Mouse (Mus musculus) MEL (cell line): ENCODE results near the gene Vwa5b2. TPM values are rescaled to one million over a fixed set of nuclear protein-coding genes. Genes with fewer than 3 reads are reported as not detected.
A peak's percentile ranks its signal among the peaks of the same experiment; 100 is the strongest.

Experiments
- DNase-seq: peaks from one replicate; pipeline ENCODE4 v3.0.0; 2011; ENCODE audit warnings: low read depth, low spot score
- H3K27ac ChIP-seq: 2 replicates; pipeline ENCODE4 v1.5.1; 2012; ENCODE audit warnings: low read depth, mild to moderate bottlenecking, control low read depth, low read length, moderate library complexity; ENCODE audit not compliant: control insufficient read depth
- H3K27me3 ChIP-seq, 2 experiments: fragments of 150-350 bp in 1 of 2; sonication (generic) in 1 of 2; 2 replicates each; pipeline ENCODE4 v1.6.1; 2012; ENCODE audit warnings: low read length in 2 of 2, mild to moderate bottlenecking in 2 of 2, improper control_type of control experiment in 1 of 2, moderate library complexity in 1 of 2; ENCODE audit not compliant: insufficient read depth in 2 of 2, control insufficient read depth in 1 of 2
- H3K36me3 ChIP-seq, 2 experiments: 2 replicates each; pipeline ENCODE4 v1.6.1; 2012 to 2014; ENCODE audit warnings: low read length in 2 of 2, improper control_type of control experiment in 1 of 2, inconsistent platforms in 1 of 2, mild to moderate bottlenecking in 1 of 2; ENCODE audit not compliant: insufficient read depth in 2 of 2, control insufficient read depth in 1 of 2
- H3K4me1 ChIP-seq, 2 experiments: fragments of 150-350 bp in 1 of 2; sonication (generic) in 1 of 2; 2 replicates each; pipeline ENCODE4 v1.6.1; 2012; ENCODE audit warnings: low read length in 2 of 2, improper control_type of control experiment in 1 of 2, mild to moderate bottlenecking in 1 of 2; ENCODE audit not compliant: insufficient read depth in 2 of 2, control insufficient read depth in 1 of 2
- H3K4me3 ChIP-seq, 2 experiments: fragments of 150-350 bp in 1 of 2; sonication (generic) in 1 of 2; 2 replicates each; pipeline ENCODE4 v1.5.1; 2012; ENCODE audit warnings: low read depth in 2 of 2, low read length in 2 of 2, mild to moderate bottlenecking in 2 of 2, moderate library complexity in 2 of 2, control low read depth in 1 of 2, improper control_type of control experiment in 1 of 2; ENCODE audit not compliant: control insufficient read depth in 1 of 2, insufficient read depth in 1 of 2
- H3K79me2 ChIP-seq: 2 replicates; pipeline ENCODE4 v1.6.1; 2012; ENCODE audit warnings: mild to moderate bottlenecking, low read length, moderate library complexity; ENCODE audit not compliant: control insufficient read depth, poor library complexity, insufficient read depth
- H3K9ac ChIP-seq: 2 replicates; pipeline ENCODE4 v1.6.1; 2012; ENCODE audit warnings: low read depth, mild to moderate bottlenecking, control low read depth, low read length, moderate library complexity; ENCODE audit not compliant: control insufficient read depth, poor library complexity, severe bottlenecking
- H3K9me3 ChIP-seq: fragments of 150-350 bp; sonication (generic); replicated peaks from 2 replicates; pipeline ENCODE4 v1.6.1; 2012; ENCODE audit warnings: mild to moderate bottlenecking, low read length, improper control_type of control experiment, moderate library complexity; ENCODE audit not compliant: insufficient read depth
- BHLHE40 ChIP-seq: IDR thresholded peaks from 2 replicates; pipeline ENCODE4 v1.6.1; 2012; ENCODE audit warnings: low read depth, mild to moderate bottlenecking, inconsistent platforms, low read length, improper control_type of control experiment, borderline replicate concordance
- CTCF ChIP-seq, 3 experiments: IDR thresholded peaks in 2 of 3; conservative IDR thresholded peaks in 1 of 3; 2 replicates each; pipeline ENCODE4 v1.5.1; 2011 to 2012; ENCODE audit warnings: low read length in 3 of 3, low read depth in 2 of 3, mild to moderate bottlenecking in 2 of 3, improper control_type of control experiment in 1 of 3, inconsistent platforms in 1 of 3, mixed read lengths in 1 of 3, moderate library complexity in 1 of 3; ENCODE audit not compliant: control insufficient read depth in 1 of 3, insufficient read depth in 1 of 3, poor library complexity in 1 of 3, severe bottlenecking in 1 of 3
- E2F4 ChIP-seq: IDR thresholded peaks from 2 replicates; pipeline ENCODE4 v1.6.1; 2011; ENCODE audit warnings: low read depth, low read length, improper control_type of control experiment, borderline replicate concordance
- ETS1 ChIP-seq: IDR thresholded peaks from 2 replicates; pipeline ENCODE4 v1.6.1; 2012; ENCODE audit warnings: low read depth, mild to moderate bottlenecking, inconsistent platforms, low read length, improper control_type of control experiment, moderate library complexity
- GABPA ChIP-seq: IDR thresholded peaks from 2 replicates; pipeline ENCODE4 v1.6.1; 2012; ENCODE audit warnings: low read depth, mild to moderate bottlenecking, inconsistent platforms, low read length, improper control_type of control experiment, moderate library complexity
- KAT2A ChIP-seq: conservative IDR thresholded peaks from 2 replicates; pipeline ENCODE4 v1.6.1; 2012; ENCODE audit warnings: low read depth, low read length, improper control_type of control experiment, inconsistent platforms
- MAX ChIP-seq: IDR thresholded peaks from 2 replicates; pipeline ENCODE4 v1.6.1; 2011; ENCODE audit warnings: low read length, improper control_type of control experiment
- MAZ ChIP-seq: IDR thresholded peaks from 2 replicates; pipeline ENCODE4 v1.6.1; 2012; ENCODE audit warnings: low read depth, mild to moderate bottlenecking, inconsistent platforms, low read length, improper control_type of control experiment
- MXI1 ChIP-seq: IDR thresholded peaks from 2 replicates; pipeline ENCODE4 v1.6.1; 2011; ENCODE audit warnings: mild to moderate bottlenecking, low read depth, low read length, improper control_type of control experiment
- MYC ChIP-seq: IDR thresholded peaks from 2 replicates; pipeline ENCODE4 v1.6.1; 2011; ENCODE audit warnings: low read depth, mild to moderate bottlenecking, low read length, improper control_type of control experiment, moderate library complexity
- NELFE ChIP-seq: IDR thresholded peaks from 2 replicates; pipeline ENCODE4 v1.6.1; 2011; ENCODE audit warnings: low read depth, low read length, improper control_type of control experiment
- POLR2A ChIP-seq, 2 experiments: IDR thresholded peaks; 2 replicates each; pipeline ENCODE4 v1.6.1; 2011 to 2012; ENCODE audit warnings: low read length in 2 of 2, mild to moderate bottlenecking in 2 of 2, control low read depth in 1 of 2, improper control_type of control experiment in 1 of 2, low read depth in 1 of 2, moderate library complexity in 1 of 2; ENCODE audit not compliant: control insufficient read depth in 1 of 2, insufficient read depth in 1 of 2, poor library complexity in 1 of 2
- POLR2AphosphoS2 ChIP-seq: IDR thresholded peaks from 2 replicates; pipeline ENCODE4 v1.6.1; 2011; ENCODE audit warnings: low read length, improper control_type of control experiment
- RCOR1 ChIP-seq: IDR thresholded peaks from 2 replicates; pipeline ENCODE4 v1.6.1; 2012; ENCODE audit warnings: low read depth, mild to moderate bottlenecking, inconsistent platforms, low read length, improper control_type of control experiment
- SIN3A ChIP-seq: IDR thresholded peaks from 2 replicates; pipeline ENCODE4 v1.6.1; 2012; ENCODE audit warnings: low read length, improper control_type of control experiment, inconsistent platforms
- TAL1 ChIP-seq: IDR thresholded peaks from 2 replicates; pipeline ENCODE4 v1.6.1; 2012; ENCODE audit warnings: mild to moderate bottlenecking, inconsistent platforms, low read length, moderate library complexity, mixed read lengths
- TCF12 ChIP-seq: IDR thresholded peaks from 2 replicates; pipeline ENCODE4 v1.6.1; 2014; ENCODE audit warnings: low read depth, mild to moderate bottlenecking, inconsistent platforms, low read length, improper control_type of control experiment, moderate library complexity
- USF1 ChIP-seq: IDR thresholded peaks from 2 replicates; pipeline ENCODE4 v1.6.1; 2014; ENCODE audit warnings: low read depth, mild to moderate bottlenecking, inconsistent platforms, low read length, improper control_type of control experiment, moderate library complexity
- ZC3H11A ChIP-seq: IDR thresholded peaks from 2 replicates; pipeline ENCODE4 v1.6.1; 2012; ENCODE audit warnings: low read depth, mild to moderate bottlenecking, inconsistent platforms, low read length, improper control_type of control experiment
- ZMIZ1 ChIP-seq: IDR thresholded peaks from 2 replicates; pipeline ENCODE4 v1.6.1; 2012; ENCODE audit warnings: low read depth, mild to moderate bottlenecking, inconsistent platforms, low read length, improper control_type of control experiment, moderate library complexity
- ZNF384 ChIP-seq: IDR thresholded peaks from 2 replicates; pipeline ENCODE4 v1.6.1; 2012; ENCODE audit warnings: low read depth, mild to moderate bottlenecking, inconsistent platforms, low read length, improper control_type of control experiment
- polyA plus RNA-seq, 2 experiments: library from polyadenylated mRNA; stranded (reverse) in 1 of 2; unstranded in 1 of 2; fragments of >175 nt in 1 of 2; fragments of >200 nt in 1 of 2; gene quantifications; 2 replicates each; pipeline versions ENCODE4 v1.2.1 to v1.2.4; 2012; ENCODE audit warnings: low replicate concordance in 2 of 2, low read depth in 1 of 2; ENCODE audit not compliant: insufficient read length in 2 of 2, insufficient read depth in 1 of 2, missing spikeins in 1 of 2
- total RNA-seq: library from RNA; depleted of rRNA; stranded (reverse); fragments of 300-350 nt; gene quantifications from 2 replicates; pipeline ENCODE4 v1.2.3, GENCODE M21; 2012

The Vwa5b2 gene
- total and polyA plus RNA-seq, 3 experiments: 0.15 to 0.33 TPM; not detected in 1

DNA sequence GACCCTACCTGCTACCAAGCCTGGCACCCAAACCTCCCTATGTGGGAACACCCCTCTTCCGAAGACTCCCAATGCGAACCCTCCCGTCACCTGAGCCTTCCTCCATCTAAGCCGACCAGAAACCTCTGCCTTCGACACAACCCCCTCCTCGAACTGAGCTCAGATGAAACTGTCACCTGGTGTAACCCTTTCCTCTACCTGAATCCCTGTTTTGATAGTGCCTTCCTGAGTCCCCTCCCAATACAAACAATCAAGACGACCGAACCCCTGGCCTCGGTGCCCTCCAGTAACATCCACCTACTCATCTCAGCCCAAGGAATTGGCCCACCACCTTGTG lies 31.1 kb downstream of the Vwa5b2 start:
- H3K9ac ChIP-seq: no peak overlapping the region
- H3K79me2 ChIP-seq: peaks cover 4% of the 10 kb centered on the region; the same call in 1 of the 2 replicates
- no peak overlapping the region for H3K4me3 ChIP-seq
- DNase-seq: peak; percentile 40
- no peaks in the 10 kb centered on the region for H3K9me3 ChIP-seq
- no peak overlapping the region for H3K27ac ChIP-seq
- 0 out of 2 replicates have a peak, but pooled peaks have one; percentile 27 for TF ChIP-seq POLR2AphosphoS2
- no peak for TF ChIP-seq POLR2A (IDR thresholded peaks at IDR 0.05; ENCODE audit: control insufficient read depth in 1 of 2, insufficient read depth in 1 of 2, low read depth in 1 of 2, low read length in 2 of 2, poor library complexity in 1 of 2)
- TF ChIP-seq, all 39 proteins: peak for 1
- peaks cover 0 to 11% of the 10 kb centered on the region in 2 experiments; a peak in 2 of 4 replicates for H3K36me3 ChIP-seq
- H3K27me3 ChIP-seq: no peaks in the 10 kb centered on the region; a peak in 1 of 4 replicates
- H3K4me1 ChIP-seq: peaks cover 0 to 8% of the 10 kb centered on the region in 2 experiments; a peak in 2 of 4 replicates

DNA sequence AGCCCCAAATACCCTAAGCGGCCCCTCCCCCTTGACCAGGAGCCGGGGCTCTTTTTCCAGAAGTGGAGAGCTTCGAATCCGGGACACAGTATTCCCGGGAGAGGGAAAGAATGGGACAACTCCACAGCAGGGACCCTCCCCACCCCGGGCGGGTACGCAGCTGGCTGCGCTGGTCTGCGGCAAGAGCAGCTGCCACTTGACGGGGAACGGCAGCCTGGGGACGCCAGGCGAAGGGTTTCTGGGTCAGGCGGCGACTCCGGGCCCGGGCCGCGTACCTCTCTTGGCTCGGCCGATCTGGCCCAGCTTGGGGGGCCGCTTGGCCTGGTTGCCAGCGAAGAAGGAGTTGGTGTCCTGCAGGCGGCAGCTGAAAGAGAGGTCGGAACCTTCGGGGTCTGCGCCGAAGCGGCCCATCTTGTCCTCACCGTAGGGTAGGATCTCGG lies 31.5 kb downstream of the Vwa5b2 start:
- H3K27me3 ChIP-seq: no peaks in the 10 kb centered on the region; a peak in 1 of 4 replicates

DNA sequence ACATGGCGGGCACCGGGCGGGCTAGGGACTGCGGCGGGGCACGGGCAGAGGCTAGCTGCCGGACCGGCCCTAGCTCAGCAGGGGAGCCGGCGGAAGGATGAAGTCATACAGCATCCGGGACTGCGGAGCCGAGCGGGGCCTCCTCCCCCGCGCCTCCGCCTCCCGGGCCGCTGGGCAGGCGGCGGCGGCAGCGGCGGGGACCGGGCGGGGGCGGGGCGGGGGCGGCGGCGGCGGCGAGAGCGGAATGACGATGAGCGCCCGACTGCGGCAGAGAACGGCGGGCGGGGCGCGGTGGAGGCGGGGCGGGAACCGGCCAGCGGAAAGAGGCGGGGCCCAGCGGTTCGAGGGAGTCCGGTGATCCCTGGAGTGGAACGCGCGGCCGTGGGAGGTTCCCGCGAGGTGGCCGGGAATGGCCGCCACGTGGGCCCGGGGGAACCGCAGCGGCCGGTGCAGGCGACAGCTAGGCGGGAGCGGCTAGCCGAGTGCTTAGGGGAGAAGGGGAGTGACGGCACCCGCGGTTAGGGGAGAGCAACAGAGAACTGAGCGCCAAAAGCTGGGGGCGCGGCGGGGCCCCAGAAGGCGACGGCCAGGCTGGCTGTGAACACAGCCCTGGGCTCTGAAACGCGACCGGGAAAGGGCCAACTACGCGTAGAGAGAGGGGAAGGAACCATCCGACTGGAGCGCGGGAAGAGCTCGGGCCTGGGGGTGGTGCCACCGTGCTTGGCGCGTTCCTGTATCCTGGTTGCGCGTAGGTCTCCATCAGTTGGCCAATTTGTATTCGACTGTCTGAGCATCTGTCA lies 32.1 kb downstream of the Vwa5b2 start, which contains the start of gene Camk2n2:
Gene Camk2n2, minus strand, starts transcription at position 97 of the 800 bp plus-strand sequence.
- Histone ChIP-seq H3K27ac (peak within 1 kb of the TSS; percentile 81), H3K9me3 (no peaks in the 10 kb centered on the region)
- DNase-seq: peak; percentile 79

More for the DNA sequence above, 31.5 kb downstream of the Vwa5b2 start:
- Histone ChIP-seq H3K4me1 (peaks cover 0 to 8% of the 10 kb centered on the region in 2 experiments; a peak in 2 of 4 replicates), H3K9ac (peak overlapping the region; percentile 67), H3K27ac (peak overlapping the region; percentile 46; the same call in 1 of the 2 replicates), H3K4me3 (peak overlapping the region; percentile 61 to 68), H3K36me3 (peaks cover 0 to 12% of the 10 kb centered on the region in 2 experiments; a peak in 2 of 4 replicates), H3K79me2 (peaks cover 4% of the 10 kb centered on the region; the same call in 1 of the 2 replicates), H3K9me3 (no peaks in the 10 kb centered on the region)
- TF ChIP-seq POLR2AphosphoS2: no peak; the same call in none of the 2 replicates
- TF ChIP-seq TCF12: no peak
- no peak for TF ChIP-seq CTCF (IDR thresholded peaks at IDR 0.05 in 2 of 3, conservative IDR thresholded peaks at IDR 0.05 in 1 of 3; ENCODE audit: control insufficient read depth in 1 of 3, insufficient read depth in 1 of 3, low read depth in 2 of 3, low read length in 3 of 3, poor library complexity in 1 of 3, severe bottlenecking in 1 of 3)
- TF ChIP-seq MYC: no peak
- no peak for TF ChIP-seq GABPA
- TF ChIP-seq ZNF384: no peak
- no peak for TF ChIP-seq E2F4
- peak; percentile 42 for DNase-seq

More for the DNA sequence above, 32.1 kb downstream of the Vwa5b2 start, which contains the start of gene Camk2n2:
- Histone ChIP-seq H3K27me3 (no peaks in the 10 kb centered on the region; a peak in 1 of 4 replicates), H3K79me2 (peaks cover 4% of the 10 kb centered on the region; the same call in 1 of the 2 replicates), H3K36me3 (peaks cover 0 to 13% of the 10 kb centered on the region in 2 experiments; a peak in 2 of 4 replicates), H3K4me3 (peak within 1 kb of the TSS; percentile 61 to 83), H3K9ac (peak within 1 kb of the TSS; percentile 92), H3K4me1 (peaks cover 0 to 11% of the 10 kb centered on the region in 2 experiments; a peak in 2 of 4 replicates)
- 0 out of 2 replicates have a peak, but pooled peaks have one; percentile 37 for TF ChIP-seq SIN3A
- no peak for TF ChIP-seq ZC3H11A
- peak; percentile 25; the same call in 1 of the 2 replicates for TF ChIP-seq NELFE
- TF ChIP-seq RCOR1: no peak
- TF ChIP-seq USF1: no peak
- no peak for TF ChIP-seq ETS1
- no peak for TF ChIP-seq TAL1
- peak; percentile 22; the same call in 1 of the 2 replicates for TF ChIP-seq TCF12
- TF ChIP-seq CTCF (IDR thresholded peaks at IDR 0.05 in 2 of 3, conservative IDR thresholded peaks at IDR 0.05 in 1 of 3; ENCODE audit: control insufficient read depth in 1 of 3, insufficient read depth in 1 of 3, low read depth in 2 of 3, low read length in 3 of 3, poor library complexity in 1 of 3, severe bottlenecking in 1 of 3): no peak
- peak; percentile 45; the same call in 1 of the 2 replicates for TF ChIP-seq MAX
- TF ChIP-seq E2F4: peak; percentile 76; the same call in 1 of the 2 replicates
- peak; percentile 37; the same call in 1 of the 2 replicates for TF ChIP-seq MXI1
- no peak for TF ChIP-seq BHLHE40
- TF ChIP-seq POLR2A (IDR thresholded peaks at IDR 0.05; ENCODE audit: control insufficient read depth in 1 of 2, insufficient read depth in 1 of 2, low read depth in 1 of 2, low read length in 2 of 2, poor library complexity in 1 of 2): peak in 1 of 2 experiments; percentile 59; a peak in 2 of 4 replicates
- no peak for TF ChIP-seq MAZ
- 0 out of 2 replicates have a peak, but pooled peaks have one; percentile 20 for TF ChIP-seq ZMIZ1
- TF ChIP-seq KAT2A: no peak; the same call in 1 of the 2 replicates
